Mouse (Mus musculus): ENCODE data around the gene Tbc1d24.

DNA sequence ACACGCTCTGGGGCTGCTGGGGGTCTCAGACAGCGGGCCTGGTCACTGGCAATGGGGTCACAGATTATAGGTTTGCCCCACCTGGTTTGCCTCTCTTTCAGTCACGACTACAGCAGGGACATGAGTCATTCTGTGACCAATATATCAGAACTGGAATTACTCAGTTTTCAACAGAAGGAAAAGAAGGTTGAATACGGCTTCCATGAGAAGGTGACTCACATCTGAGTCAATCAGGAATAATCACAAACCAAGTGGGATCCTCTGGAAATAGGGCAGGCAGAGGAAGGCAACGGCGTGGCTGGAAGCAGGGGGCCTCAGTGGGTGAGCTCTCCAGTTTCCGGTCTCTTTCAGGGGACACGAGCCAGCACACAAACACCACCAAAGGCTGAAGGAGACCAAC is 38.7 kb upstream of the Tbc1d24 start:
- TF ChIP-seq CTCF (IDR thresholded peaks at IDR 0.05), result no peak
- TF ChIP-seq EP300 (IDR thresholded peaks at IDR 0.05), result no peak

Measured in lung, postnatal 0 days (tissue).